Mouse (Mus musculus) liver, postnatal 0 days (tissue): ENCODE measurements at regions not wholly inside any gene's neighbourhood (a gene's known extent, or its start where the extent isn't known, plus 50 kb on each side); places are given as distances from the start of the nearest gene placed in this dataset.

Source experiments
- CTCF ChIP-seq: sonication (generic); IDR thresholded peaks from 2 replicates; pipeline ENCODE4 v1.5.1; 2016; ENCODE audit warnings: antibody characterized with exemption, low read depth
- EP300 ChIP-seq: IDR thresholded peaks from 2 replicates; pipeline ENCODE4 v1.6.1; 2016; ENCODE audit warnings: antibody characterized with exemption, low read depth, mild to moderate bottlenecking

DNA sequence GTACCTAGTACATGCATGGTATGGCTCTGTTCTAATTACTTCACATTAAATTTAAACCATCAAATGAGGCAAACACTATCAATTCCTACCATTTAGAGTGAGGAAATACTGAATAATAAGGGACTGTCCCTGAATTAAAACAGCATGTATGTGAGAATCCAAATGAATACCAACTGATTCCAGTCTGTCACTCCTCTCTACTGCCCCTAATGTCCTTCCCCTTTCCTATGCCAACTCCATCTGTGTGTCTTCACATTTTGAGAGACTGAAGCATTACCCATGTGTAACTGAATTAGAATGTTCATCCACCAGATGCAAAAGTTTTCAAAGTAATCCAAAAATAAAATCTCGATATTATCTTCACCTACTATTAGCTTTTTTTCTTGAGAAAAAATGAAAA, 358.0 kb upstream of the Zfp960 start:
- no peak for TF ChIP-seq CTCF
- TF ChIP-seq EP300: no peak
